Mouse (Mus musculus): ENCODE data around the gene Smtn. TPM values are rescaled to one million over a fixed set of nuclear protein-coding genes. Genes with fewer than 3 reads are reported as not detected.

Smtn gene
- total RNA-seq, 2 experiments from 2014 or later: 43.8 to 52.3 TPM

DNA sequence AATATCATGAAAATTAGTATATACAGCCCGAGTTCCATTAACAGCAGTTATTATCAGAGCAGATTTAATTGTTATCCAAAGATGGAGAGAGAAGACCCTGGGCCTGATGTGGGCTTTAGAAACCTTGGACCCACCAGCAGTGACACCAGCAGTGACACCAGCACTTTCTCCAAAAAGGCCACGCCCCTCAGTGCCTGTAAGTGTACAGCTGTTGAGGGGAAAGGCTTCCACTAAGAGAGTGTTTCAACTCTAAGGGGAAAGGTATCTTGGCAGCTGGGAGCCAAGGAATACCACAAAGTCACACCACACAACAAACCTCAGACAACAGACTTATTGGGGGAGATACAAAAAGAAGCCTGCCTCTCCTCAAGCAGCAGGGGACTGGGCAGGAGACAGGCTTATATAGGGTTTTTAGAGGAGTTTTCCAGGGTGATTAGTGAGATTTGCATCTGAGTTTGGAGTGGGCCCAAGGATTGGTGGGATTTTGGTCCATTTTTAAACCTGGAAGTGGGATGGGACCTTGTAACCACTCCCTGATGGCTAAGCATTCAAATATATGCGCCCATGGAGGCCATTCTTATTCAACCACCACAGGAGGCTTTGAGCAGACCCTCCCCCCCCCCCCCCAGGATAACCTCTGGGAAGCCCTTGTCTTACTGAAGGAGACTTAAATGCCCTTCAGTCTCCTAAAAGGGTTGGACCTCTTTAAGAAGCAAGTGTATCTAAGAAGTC lies 8.3 kb upstream of the Smtn start:
- no peak for DNase-seq (ENCODE audit: low spot score in 2 of 2)

- no peak for DNase-seq (ENCODE audit: low spot score in 2 of 2)
These were observed 7.6 kb upstream of the Smtn start for GRCm38 (mm10) chr11:3547969-3548368.

DNA sequence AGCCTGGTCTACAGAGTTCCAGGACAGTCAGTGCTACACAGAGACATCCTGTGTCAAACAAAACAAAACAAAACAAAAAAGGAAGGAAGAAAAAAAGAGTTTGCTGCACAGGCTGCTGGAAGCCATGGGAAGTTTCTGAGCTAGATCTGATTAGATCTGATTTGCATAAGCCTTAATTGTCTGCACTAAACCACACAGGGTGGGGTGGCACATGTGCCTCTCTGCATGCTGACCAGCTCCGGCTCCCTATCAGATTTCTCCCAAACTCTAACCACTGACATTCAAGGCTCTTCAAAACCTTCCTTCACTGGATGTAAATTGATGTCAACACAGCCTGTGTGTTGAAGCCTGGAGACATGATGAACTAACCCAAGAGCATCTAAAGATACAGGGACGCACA lies 6.6 kb upstream of the Smtn start:
- DNase-seq (ENCODE audit: low spot score in 2 of 2): no peak

GRCm38 (mm10) chr11:3546242-3546562 lies 5.8 kb upstream of the Smtn start:
- no peak for DNase-seq (ENCODE audit: low spot score in 2 of 2)

- peak in 1 of 2 experiments; percentile 19 for DNase-seq (ENCODE audit: low spot score in 2 of 2)
These were observed 5.3 kb upstream of the Smtn start for GRCm38 (mm10) chr11:3545531-3546241.

GRCm38 (mm10) chr11:3544409-3544808 lies 4.0 kb upstream of the Smtn start:
- no peak for DNase-seq (ENCODE audit: low spot score in 2 of 2)

- no peak for DNase-seq (ENCODE audit: low spot score in 2 of 2)
These were observed 2.6 kb upstream of the Smtn start for GRCm38 (mm10) chr11:3543001-3543400.

DNA sequence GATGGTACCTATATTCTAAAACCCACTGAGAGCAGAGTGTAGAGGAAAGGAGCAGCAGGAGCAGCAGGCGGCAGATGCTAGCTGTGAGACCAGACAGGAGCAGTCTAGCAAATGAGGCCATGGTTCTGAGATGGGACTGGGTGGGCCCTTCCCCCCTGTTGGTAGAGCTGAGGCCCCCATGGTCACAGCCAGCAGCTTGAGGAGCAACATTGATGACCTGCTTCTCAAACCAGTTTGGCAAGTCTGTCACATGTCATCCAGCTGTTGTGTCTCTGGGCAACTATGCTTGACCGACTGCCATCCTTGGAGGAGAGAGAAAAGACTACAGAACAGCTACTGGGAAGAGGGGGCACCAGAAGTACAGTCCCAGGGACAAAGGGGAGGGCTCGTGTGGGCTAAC lies 1.5 kb upstream of the Smtn start:
- no peak for DNase-seq (ENCODE audit: low spot score in 2 of 2)

GRCm38 (mm10) chr11:3539826-3540196 lies 601 bp downstream of the Smtn start:
- DNase-seq (ENCODE audit: low spot score in 2 of 2): no peak

DNA sequence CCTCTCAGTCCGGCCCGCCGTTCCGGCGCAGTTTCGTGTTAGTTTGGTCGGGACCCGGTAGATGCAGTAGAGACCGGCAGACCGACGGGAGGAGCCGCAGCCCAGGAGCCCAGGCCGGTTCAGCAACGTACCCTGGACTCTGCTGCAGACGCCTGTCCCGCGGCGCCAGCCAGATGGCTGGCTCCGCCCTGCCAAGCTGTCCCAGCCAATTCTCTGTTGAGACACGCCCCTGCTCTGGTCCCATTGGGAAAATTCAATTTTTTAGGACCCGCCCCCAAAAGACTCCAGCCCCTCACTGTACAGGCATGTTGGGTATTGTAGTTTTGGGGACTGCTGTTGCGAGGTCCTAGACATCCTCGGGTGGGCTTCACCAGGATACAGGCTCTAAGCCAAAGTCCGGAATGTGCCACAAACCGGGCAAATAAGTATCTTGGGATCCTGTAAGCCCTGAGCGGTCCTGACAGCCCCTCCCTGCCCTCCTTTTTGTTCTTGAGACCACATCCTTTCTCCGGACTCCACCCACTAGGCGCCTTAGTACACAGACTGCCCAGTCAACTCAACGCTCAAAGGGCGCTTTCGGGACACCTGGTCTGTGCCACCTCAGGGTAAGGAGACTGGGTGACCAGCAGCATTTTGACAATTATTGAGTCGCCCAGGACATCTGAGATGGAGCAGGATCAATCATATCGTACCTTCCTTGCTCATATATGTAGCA lies 1.1 kb downstream of the Smtn start:
- DNase-seq (ENCODE audit: low spot score in 2 of 2): peak; percentile 83 to 85

DNA sequence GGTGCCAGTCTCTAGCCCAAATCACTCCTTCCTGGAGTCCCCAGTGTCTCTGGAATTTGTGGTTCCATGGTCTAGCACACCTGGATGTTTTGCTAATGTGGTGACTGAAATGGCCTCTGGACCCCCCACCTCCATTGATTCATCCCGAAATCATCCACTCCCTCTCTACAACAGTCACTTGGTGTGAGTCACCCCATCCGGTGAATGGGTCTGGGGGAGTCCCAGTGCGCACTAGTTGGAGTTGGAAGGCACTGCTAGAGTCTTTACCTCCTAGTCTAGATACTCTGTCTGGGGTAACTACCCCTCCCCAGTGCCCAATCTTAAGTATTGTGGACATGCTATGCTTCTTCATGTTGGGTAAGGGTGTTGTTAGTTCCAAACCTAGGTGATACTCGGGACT lies 2.1 kb downstream of the Smtn start:
- no peak for DNase-seq (ENCODE audit: low spot score in 2 of 2)

DNA sequence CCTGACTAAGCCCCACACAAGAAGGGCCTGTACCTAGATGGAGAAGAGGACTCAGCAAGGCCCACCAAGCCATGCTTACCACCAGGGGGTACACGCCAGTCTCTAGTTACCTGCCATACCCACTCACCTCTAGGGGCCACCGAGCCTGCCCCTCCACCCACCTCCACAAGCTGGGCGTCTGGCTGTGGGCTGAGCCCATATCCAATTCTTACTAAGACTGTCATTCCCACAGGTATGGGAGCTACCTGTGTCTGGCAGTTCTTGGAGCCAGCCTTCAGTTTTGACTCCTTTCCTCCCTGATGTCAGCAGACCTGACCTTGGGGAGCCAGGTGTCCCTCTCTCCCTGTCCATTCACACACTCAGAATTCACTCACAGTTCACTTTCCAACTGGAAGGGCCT lies 2.7 kb downstream of the Smtn start:
- no peak for DNase-seq (ENCODE audit: low spot score in 2 of 2)

- no peak for DNase-seq (ENCODE audit: low spot score in 2 of 2)
These were observed 3.6 kb downstream of the Smtn start for GRCm38 (mm10) chr11:3536745-3537333.

- DNase-seq (ENCODE audit: low spot score in 2 of 2): peak in 1 of 2 experiments; percentile 29
These were observed 4.3 kb downstream of the Smtn start for GRCm38 (mm10) chr11:3536082-3536481.

- DNase-seq (ENCODE audit: low spot score in 2 of 2): peak; percentile 98 to 99
These were observed 4.9 kb downstream of the Smtn start for GRCm38 (mm10) chr11:3535406-3535986.

DNA sequence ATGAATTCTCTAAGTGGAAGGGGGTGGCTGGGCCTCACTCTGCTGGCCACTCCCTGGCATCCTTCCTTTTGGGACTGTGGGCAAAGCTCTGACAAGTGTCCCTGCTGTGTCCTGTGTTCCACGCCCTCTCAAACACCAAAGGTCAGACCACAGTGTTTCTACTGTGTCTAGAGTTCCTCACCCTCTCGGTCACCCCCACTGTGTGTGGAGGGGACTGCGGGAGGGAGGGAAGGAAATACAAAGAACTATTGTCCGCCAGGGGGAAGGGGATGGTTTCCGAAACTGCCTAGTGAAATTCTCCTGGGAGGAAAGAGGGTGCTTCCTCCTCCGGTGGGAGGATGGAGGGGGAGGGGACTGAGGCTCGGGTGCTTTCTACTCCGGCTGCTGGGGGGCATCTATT lies 5.5 kb downstream of the Smtn start:
- no peak for DNase-seq (ENCODE audit: low spot score in 2 of 2)

DNA sequence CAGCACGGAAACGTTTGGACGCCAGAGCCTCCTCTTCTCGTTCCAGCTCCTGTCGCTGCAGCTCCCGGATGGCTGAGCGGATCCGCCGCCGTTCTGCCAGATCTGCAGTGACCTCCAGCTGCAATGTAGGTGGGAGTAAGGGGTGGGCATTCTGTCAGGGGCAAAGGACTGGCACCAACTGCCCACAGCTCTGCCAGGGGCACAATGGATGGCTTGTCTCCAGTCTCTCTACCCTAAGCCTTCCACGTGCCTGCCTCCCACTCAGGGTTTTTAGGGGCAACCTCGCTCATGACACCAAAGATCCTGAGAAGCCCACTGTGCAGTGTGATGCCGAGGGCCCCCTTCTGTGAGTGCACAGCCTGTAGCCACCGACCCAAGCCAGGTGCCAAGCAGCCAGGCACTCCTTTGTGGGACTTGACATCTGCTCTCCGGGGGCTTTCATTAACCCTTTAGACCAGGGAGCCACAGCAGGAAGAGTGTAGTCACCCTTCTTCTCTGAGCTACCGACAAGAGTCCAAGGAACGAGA lies 6.9 kb downstream of the Smtn start:
- DNase-seq (ENCODE audit: low spot score in 2 of 2): no peak

- no peak for DNase-seq (ENCODE audit: low spot score in 2 of 2)
These were observed 8.1 kb downstream of the Smtn start for GRCm38 (mm10) chr11:3532101-3532931.

- no peak for DNase-seq (ENCODE audit: low spot score in 2 of 2)
These were observed 8.8 kb downstream of the Smtn start for GRCm38 (mm10) chr11:3531634-3532033.

DNA sequence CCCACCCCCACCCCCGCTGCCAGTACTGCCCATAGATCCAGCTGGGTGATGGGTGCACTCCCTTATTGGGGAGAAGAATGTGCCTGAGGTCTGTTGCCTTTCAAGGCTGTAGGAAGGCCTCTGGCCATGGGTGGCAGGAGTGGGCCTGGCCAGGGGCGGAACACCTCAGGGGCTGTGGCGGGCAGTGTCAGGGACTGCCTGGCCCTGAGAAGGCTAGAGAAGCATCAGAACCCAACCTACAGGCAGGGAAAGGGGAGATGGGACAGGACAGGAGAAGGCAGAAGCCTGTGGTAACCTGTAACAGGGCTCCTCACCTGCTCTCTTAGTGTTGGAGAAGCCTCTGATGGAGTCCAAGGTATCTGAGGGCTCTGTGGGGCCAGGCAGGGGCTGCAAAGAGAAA lies 9.7 kb downstream of the Smtn start:
- DNase-seq (ENCODE audit: low spot score in 2 of 2): no peak
